Mouse (Mus musculus) lung, adult 2 months (tissue): ENCODE results near the gene Gm20696.

Experiments used
- CTCF ChIP-seq: fragments of 200-500 bp; IDR thresholded peaks from 2 replicates; pipeline ENCODE4 v1.5.1; 2011; ENCODE audit warnings: mild to moderate bottlenecking, low read length, control low read depth; ENCODE audit not compliant: insufficient read depth
- POLR2A ChIP-seq: fragments of 200-500 bp; IDR thresholded peaks from 2 replicates; pipeline ENCODE4 v1.6.1; 2011; ENCODE audit warnings: low read depth, mild to moderate bottlenecking, control low read depth, low read length, borderline replicate concordance; ENCODE audit errors: extremely low read depth

GRCm38 (mm10) chr6:99433006-99433405, 233.6 kb downstream of the Gm20696 start:
- TF ChIP-seq CTCF (no peak), POLR2A (no peak)
